Mouse (Mus musculus) cortical plate, adult 2 months (tissue): ENCODE measurements at regions not wholly inside any gene's neighbourhood (a gene's known extent, or its start where the extent isn't known, plus 50 kb on each side); places are given as distances from the start of the nearest gene placed in this dataset.

Source experiments
- CTCF ChIP-seq: fragments of 200-500 bp; IDR thresholded peaks from 2 replicates; pipeline ENCODE4 v1.5.1; 2011; ENCODE audit warnings: mild to moderate bottlenecking, control low read depth, low read length; ENCODE audit not compliant: insufficient read depth; ENCODE audit errors: extremely low read depth
- POLR2A ChIP-seq: fragments of 200-500 bp; IDR thresholded peaks from 2 replicates; pipeline ENCODE4 v1.6.1; 2011; ENCODE audit warnings: mild to moderate bottlenecking, low read length, control low read depth; ENCODE audit not compliant: insufficient read depth; ENCODE audit errors: extremely low read depth

DNA sequence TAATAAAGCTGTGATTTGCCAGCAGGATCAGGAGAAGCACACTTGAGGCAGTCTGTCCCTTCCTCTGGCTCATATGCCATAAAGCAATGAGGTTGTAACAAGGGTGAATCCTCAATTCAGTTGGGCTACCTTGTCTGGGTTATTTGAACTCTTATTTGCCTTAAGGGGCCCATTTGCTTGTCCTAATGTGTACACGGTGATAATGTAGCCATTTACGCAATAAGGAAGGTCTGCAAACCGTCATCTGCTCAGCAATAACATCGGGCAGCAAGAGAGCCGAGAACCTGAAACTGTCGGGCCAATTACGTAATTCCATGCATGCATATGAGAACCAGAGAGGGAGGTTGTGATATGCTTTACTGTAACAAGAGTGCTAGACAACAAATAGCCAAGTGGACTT is 674.5 kb downstream of the 5730522E02Rik start:
- TF ChIP-seq POLR2A (no peak), CTCF (no peak)
